In the genomic region with DNA sequence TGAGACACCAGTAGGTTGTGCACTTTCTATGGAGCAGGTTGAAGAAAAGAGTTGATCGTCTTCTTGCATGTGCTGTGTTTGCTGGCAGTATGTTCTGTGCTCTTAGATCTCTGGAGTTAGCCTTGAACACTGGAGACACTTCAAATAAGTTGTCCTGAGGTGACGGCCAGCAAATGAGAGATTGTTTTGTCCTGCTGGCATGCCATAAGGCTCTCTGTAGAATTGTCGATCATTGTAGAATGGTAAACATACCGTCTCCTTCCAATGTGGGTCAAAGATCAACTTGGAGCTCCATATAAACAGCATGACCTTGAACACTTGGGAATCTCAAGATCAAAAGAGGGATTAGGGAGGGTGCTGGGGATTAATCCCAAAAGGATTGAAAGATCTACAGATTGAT, we compare ENCODE assay signal across 18 mouse cellular contexts. TPM values are rescaled to one million over a fixed set of nuclear protein-coding genes. Genes with fewer than 3 reads are reported as not detected.
DNase-seq lines count a peak whose midpoint lies in the region.
"Not testable (repeated sequence)": the region's sequence is repeated elsewhere in the genome, so short reads cannot be mapped to it uniquely, and the experiment has no call there.
"Had no signal": no experiment of that assay in that cellular context is flagged by ENCODE, and none has a peak within 500 bp of the region (broad histone marks: within the 10 kb centered on the region; RNA-seq: fewer than 3 reads in every experiment).

No protein-coding gene starts in this region.

- H3K27me3 ChIP-seq in embryonic facial prominence, embryonic 10.5 days (replicated peaks; ENCODE audit: low read depth, poor library complexity, severe bottlenecking); heart, embryonic 10.5 days (ENCODE audit: insufficient read depth, poor library complexity, severe bottlenecking); limb, embryonic 10.5 days (ENCODE audit: low read depth, poor library complexity, severe bottlenecking): not testable (repeated sequence)

- H3K36me3 ChIP-seq in embryonic facial prominence, embryonic 10.5 days (replicated peaks); heart, embryonic 10.5 days; limb, embryonic 10.5 days: not testable (repeated sequence)

- not testable (repeated sequence) for H3K9me3 ChIP-seq in embryonic facial prominence, embryonic 10.5 days; heart, embryonic 10.5 days
- H3K9me3 ChIP-seq in limb, embryonic 10.5 days (replicated peaks), result peaks cover 10% of the 10 kb centered on the region

- 75% methylated on average over 4 of the region's 4 CpGs for WGBS in embryonic facial prominence, embryonic 10.5 days
- WGBS in heart, embryonic 10.5 days, result 71% methylated on average over 4 of the region's 4 CpGs
- 76% methylated on average over 4 of the region's 4 CpGs for WGBS in limb, embryonic 10.5 days

- H3K4me1 ChIP-seq in embryonic facial prominence, embryonic 10.5 days; heart, embryonic 10.5 days; limb, embryonic 10.5 days: not testable (repeated sequence)

- not testable (repeated sequence) for H3K4me3 ChIP-seq in embryonic facial prominence, embryonic 10.5 days; heart, embryonic 10.5 days; limb, embryonic 10.5 days

- peak; percentile 22 for DNase-seq in CD4-positive, CD25-positive, alpha-beta regulatory T cell, adult 2 months (ENCODE audit: low read depth, low spot score)
- DNase-seq in adipocyte (ENCODE audit: low spot score), result peak; percentile 37
- DNase-seq in embryonic facial prominence, embryonic 10.5 days (ENCODE audit: low spot score), result peak; percentile 26
- DNase-seq in heart, embryonic 10.5 days (ENCODE audit: low spot score), result peak; percentile 86
- DNase-seq in limb, embryonic 10.5 days (ENCODE audit: low spot score), result peak; percentile 51
- DNase-seq in lung, postnatal 25 days (ENCODE audit: low spot score), result peak; percentile 20
- DNase-seq in retina, embryonic 14.5 days (ENCODE audit: low spot score), result peak; percentile 14
- DNase-seq in thymus, postnatal 0 days (ENCODE audit: low spot score), result peak; percentile 15

- not testable (repeated sequence) for H3K27ac ChIP-seq in embryonic facial prominence, embryonic 10.5 days (replicated peaks); heart, embryonic 10.5 days; limb, embryonic 10.5 days

RNA-seq across cellular contexts. Expression of a gene that starts 1.6 kb away (rescaled TPM):
- not detected in 2 replicates for polyA plus RNA-seq in embryonic facial prominence, embryonic 10.5 days (2016; fragmentation: Nextera tagmentation; extraction: Ambion mirVana)
- polyA plus RNA-seq in heart, embryonic 10.5 days (2016; fragmentation: Nextera tagmentation; extraction: Ambion mirVana), result not detected in 2 replicates
- polyA plus RNA-seq in limb, embryonic 10.5 days (2016; fragmentation: Nextera tagmentation; extraction: Ambion mirVana), result not detected in 2 replicates
- not detected in 2 replicates for polyA plus RNA-seq in thymus, postnatal 0 days (2015; fragmentation: Nextera tagmentation; extraction: Ambion mirVana)
- polyA plus RNA-seq: embryonic facial prominence, embryonic 12.5 days; heart, adult 2 months; heart, embryonic 16.5 days; hindbrain, embryonic 13.5 days; intestine, embryonic 16.5 days; kidney, embryonic 15.5 days; liver, embryonic 13.5 days; neural tube, embryonic 15.5 days; Patski; stomach, embryonic 14.5 days had no signal

RNA-seq across cellular contexts. Expression of a gene that starts 6.1 kb away (rescaled TPM):
- not detected in 2 replicates for polyA plus RNA-seq in embryonic facial prominence, embryonic 10.5 days (2016; fragmentation: Nextera tagmentation; extraction: Ambion mirVana)
- not detected in 2 replicates for polyA plus RNA-seq in heart, embryonic 10.5 days (2016; fragmentation: Nextera tagmentation; extraction: Ambion mirVana)
- not detected in 2 replicates for polyA plus RNA-seq in limb, embryonic 10.5 days (2016; fragmentation: Nextera tagmentation; extraction: Ambion mirVana)
- polyA plus RNA-seq in thymus, postnatal 0 days (2015; fragmentation: Nextera tagmentation; extraction: Ambion mirVana), result not detected in 2 replicates
- polyA plus RNA-seq: embryonic facial prominence, embryonic 12.5 days; heart, adult 2 months; hindbrain, embryonic 13.5 days; intestine, embryonic 16.5 days; kidney, embryonic 15.5 days; liver, embryonic 13.5 days; neural tube, embryonic 15.5 days; Patski; stomach, embryonic 14.5 days had no signal

RNA-seq across cellular contexts. Expression of a gene that starts 10.1 kb away (rescaled TPM):
- polyA plus RNA-seq in embryonic facial prominence, embryonic 10.5 days (2016; fragmentation: Nextera tagmentation; extraction: Ambion mirVana), result not detected in 2 replicates
- polyA plus RNA-seq in heart, embryonic 10.5 days (2016; fragmentation: Nextera tagmentation; extraction: Ambion mirVana), result 0.06 TPM in 1 of 2 replicates, not detected in the other
- polyA plus RNA-seq in limb, embryonic 10.5 days (2016; fragmentation: Nextera tagmentation; extraction: Ambion mirVana), result not detected in 2 replicates
- not detected in 2 replicates for polyA plus RNA-seq in thymus, postnatal 0 days (2015; fragmentation: Nextera tagmentation; extraction: Ambion mirVana)
- polyA plus RNA-seq: embryonic facial prominence, embryonic 12.5 days; heart, adult 2 months; heart, embryonic 16.5 days; hindbrain, embryonic 13.5 days; intestine, embryonic 16.5 days; kidney, embryonic 15.5 days; liver, embryonic 13.5 days; neural tube, embryonic 15.5 days; Patski; stomach, embryonic 14.5 days had no signal

RNA-seq across cellular contexts. Expression of a gene that starts 28.9 kb away (rescaled TPM):
- 42.3 and 58.9 TPM in 2 replicates for polyA plus RNA-seq in embryonic facial prominence, embryonic 10.5 days (2016; fragmentation: Nextera tagmentation; extraction: Ambion mirVana)
- polyA plus RNA-seq in heart, embryonic 10.5 days (2016; fragmentation: Nextera tagmentation; extraction: Ambion mirVana), result 43.3 and 44.6 TPM in 2 replicates
- 45.4 and 61.4 TPM in 2 replicates for polyA plus RNA-seq in limb, embryonic 10.5 days (2016; fragmentation: Nextera tagmentation; extraction: Ambion mirVana)
- polyA plus RNA-seq in thymus, postnatal 0 days (2015; fragmentation: Nextera tagmentation; extraction: Ambion mirVana), result 67.6 and 70.5 TPM in 2 replicates

Comparison
In these comparisons a context has a peak if more than half of its experiments do, and no peak if none do; other contexts are left out.
1. DNase-seq: peak in every context shown above with its lines; median percentile 86 in heart, embryonic 10.5 days; 51 in limb, embryonic 10.5 days; 37 in adipocyte; 26 in embryonic facial prominence, embryonic 10.5 days; 22 in CD4-positive, CD25-positive, alpha-beta regulatory T cell, adult 2 months; 20 in lung, postnatal 25 days; 15 in thymus, postnatal 0 days; 14 in retina, embryonic 14.5 days.